Mouse (Mus musculus) lung, embryonic 16.5 days (tissue): Measurements from ENCODE around the gene Cd101. TPM values are rescaled to one million over a fixed set of nuclear protein-coding genes. Genes with fewer than 3 reads are reported as not detected.

ENCODE experiments used
- ATAC-seq: fragments of 200-750 bp; cut with Nextera tagmentation; 2 replicates; pipeline ENCODE4 v1.8.0; 2017; ENCODE audit warnings: low read depth, mild to moderate bottlenecking, moderate library complexity
- H3K27ac ChIP-seq: fragments of 300-500 bp; sonication (generic); 2 replicates; pipeline ENCODE4 v1.5.1; 2014; ENCODE audit warnings: mild to moderate bottlenecking, control low read depth, low read length
- H3K27me3 ChIP-seq: fragments of 300-500 bp; sonication (generic); 2 replicates; pipeline ENCODE4 v1.6.1; 2014; ENCODE audit warnings: low read depth, low read length, mixed read lengths; ENCODE audit not compliant: control insufficient read depth, insufficient read depth
- H3K36me3 ChIP-seq: fragments of 300-500 bp; sonication (generic); 2 replicates; pipeline ENCODE4 v1.6.1; 2014; ENCODE audit warnings: low read length; ENCODE audit not compliant: control insufficient read depth, insufficient read depth
- H3K4me1 ChIP-seq: fragments of 300-500 bp; sonication (generic); replicated peaks from 2 replicates; pipeline ENCODE4 v1.6.1; 2014; ENCODE audit warnings: low read length, mixed read lengths; ENCODE audit not compliant: control insufficient read depth, insufficient read depth
- H3K4me2 ChIP-seq: fragments of 300-500 bp; sonication (generic); 2 replicates; pipeline ENCODE4 v1.6.1; 2014; ENCODE audit warnings: low read depth, low read length, control low read depth
- H3K4me3 ChIP-seq: fragments of 300-500 bp; sonication (generic); 2 replicates; pipeline ENCODE4 v1.5.1; 2014; ENCODE audit warnings: mild to moderate bottlenecking, low read length, control low read depth
- H3K9ac ChIP-seq: fragments of 300-500 bp; sonication (generic); 2 replicates; pipeline ENCODE4 v1.6.1; 2014; ENCODE audit warnings: low read length, control low read depth
- H3K9me3 ChIP-seq: fragments of 300-500 bp; sonication (generic); 2 replicates; pipeline ENCODE4 v1.6.1; 2016; ENCODE audit warnings: low read length; ENCODE audit not compliant: control insufficient read depth
- WGBS: fragments of 180-500 bp; shearing (Covaris S2); extraction: QIAGEN DNeasy Blood & Tissue Kit; methylation state at CpG from one replicate; pipeline ENCODE4 v1.1.7; 2014; 5-methylcytosine and 5-hydroxymethylcytosine counted together
- polyA plus RNA-seq: library from polyadenylated mRNA; unstranded; fragments of >200 nt; fragmentation: Nextera tagmentation; extraction: Ambion mirVana; gene quantifications from 2 replicates; pipeline ENCODE4 v1.2.1, GENCODE M21; 2015

The Cd101 gene
- polyA plus RNA-seq = 0.28 and 0.39 TPM in 2 replicates

DNA sequence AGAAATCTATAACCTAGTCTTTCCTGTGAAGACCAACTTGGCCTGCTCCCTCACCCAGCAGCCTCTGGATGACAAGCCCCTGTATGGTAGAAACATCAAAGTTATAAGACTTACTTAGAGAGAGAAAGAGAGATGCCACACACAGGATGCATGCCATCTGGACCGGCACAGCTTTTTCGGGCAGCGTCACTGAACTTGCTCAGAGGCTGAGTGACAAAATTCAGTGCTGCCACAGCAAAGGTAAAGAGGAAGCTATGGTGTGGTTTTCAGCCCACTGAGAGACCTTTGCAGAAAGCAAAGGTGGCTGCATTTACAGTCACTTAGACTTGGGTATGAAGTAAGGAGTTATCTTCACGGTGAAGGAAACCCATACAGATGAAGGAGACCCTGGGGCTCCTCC lies at the start of gene Cd101:
Gene Cd101, minus strand, starts transcription at position 218 of the 400 bp plus-strand sequence.
- no peak within 1 kb of the TSS for H3K4me2 ChIP-seq
- H3K4me1 ChIP-seq = peaks cover 9% of the 10 kb centered on the region
- H3K4me3 ChIP-seq = no peak within 1 kb of the TSS
- WGBS = 79% methylated on average over 4 of the region's 4 CpGs
- H3K27ac ChIP-seq = no peak within 1 kb of the TSS
- no peaks in the 10 kb centered on the region for H3K27me3 ChIP-seq
- H3K9ac ChIP-seq = no peak within 1 kb of the TSS
- no peaks in the 10 kb centered on the region for H3K9me3 ChIP-seq
- H3K36me3 ChIP-seq = no peaks in the 10 kb centered on the region
- no peak for ATAC-seq

DNA sequence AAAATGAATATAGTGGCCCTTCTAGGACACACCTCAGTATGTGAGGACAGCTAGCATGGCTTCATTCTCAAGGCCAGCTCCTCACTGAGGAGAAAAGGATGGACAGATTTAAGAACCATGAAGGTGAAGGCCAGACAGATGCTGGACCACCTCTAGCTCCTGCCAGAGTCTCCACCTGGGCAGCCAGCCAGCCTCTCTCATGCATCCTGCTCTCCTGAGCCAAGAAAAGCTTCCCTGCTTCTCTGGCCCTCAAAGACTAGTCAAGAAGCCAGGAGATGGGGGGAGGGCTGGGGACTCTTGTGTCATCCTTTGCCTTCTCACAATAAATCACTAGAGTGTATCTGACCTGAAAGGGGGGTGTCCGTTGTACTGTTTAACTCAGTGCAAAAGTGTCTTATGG lies 49.0 kb upstream of the Cd101 start:
- WGBS = 56% methylated on average over 1 of the region's 1 CpGs

GRCm38 (mm10) chr3:101077710-101078100 lies 48.3 kb upstream of the Cd101 start:
- WGBS = 75% methylated on average over 6 of the region's 6 CpGs
- Histone ChIP-seq H3K36me3 (peaks cover 4% of the 10 kb centered on the region), H3K27me3 (no peaks in the 10 kb centered on the region), H3K27ac (no peak overlapping the region), H3K4me1 (peaks cover 25% of the 10 kb centered on the region), H3K4me2 (no peak overlapping the region), H3K9ac (no peak overlapping the region), H3K9me3 (no peaks in the 10 kb centered on the region), H3K4me3 (no peak overlapping the region)
- no peak for ATAC-seq

More for the DNA sequence above, 49.0 kb upstream of the Cd101 start:
- peaks cover 20% of the 10 kb centered on the region for H3K4me1 ChIP-seq
- no peak overlapping the region for H3K4me3 ChIP-seq
- H3K27ac ChIP-seq = no peak overlapping the region
- no peak overlapping the region for H3K4me2 ChIP-seq
- no peaks in the 10 kb centered on the region for H3K27me3 ChIP-seq
- H3K36me3 ChIP-seq = peaks cover 4% of the 10 kb centered on the region
- no peaks in the 10 kb centered on the region for H3K9me3 ChIP-seq
- peak; percentile 53; the same call in 1 of the 2 replicates for ATAC-seq
- H3K9ac ChIP-seq = no peak overlapping the region

GRCm38 (mm10) chr3:101076966-101077709 lies 47.8 kb upstream of the Cd101 start:
- H3K4me3 ChIP-seq = no peak overlapping the region
- H3K9ac ChIP-seq = no peak overlapping the region
- peaks cover 4% of the 10 kb centered on the region for H3K36me3 ChIP-seq
- no peaks in the 10 kb centered on the region for H3K9me3 ChIP-seq
- H3K27ac ChIP-seq = no peak overlapping the region
- 92% methylated on average over 25 of the region's 25 CpGs for WGBS
- peaks cover 29% of the 10 kb centered on the region for H3K4me1 ChIP-seq
- ATAC-seq = no peak
- no peaks in the 10 kb centered on the region for H3K27me3 ChIP-seq
- no peak overlapping the region for H3K4me2 ChIP-seq

- H3K4me3 ChIP-seq = no peak overlapping the region
- H3K36me3 ChIP-seq = peaks cover 4% of the 10 kb centered on the region
- peaks cover 39% of the 10 kb centered on the region for H3K4me1 ChIP-seq
- H3K9me3 ChIP-seq = no peaks in the 10 kb centered on the region
- no peak overlapping the region for H3K9ac ChIP-seq
- 39% methylated on average over 3 of the region's 3 CpGs for WGBS
- no peaks in the 10 kb centered on the region for H3K27me3 ChIP-seq
- no peak for ATAC-seq
- no peak overlapping the region for H3K4me2 ChIP-seq
- no peak overlapping the region for H3K27ac ChIP-seq
Measured at GRCm38 (mm10) chr3:101075866-101076265, 46.5 kb upstream of the Cd101 start.

DNA sequence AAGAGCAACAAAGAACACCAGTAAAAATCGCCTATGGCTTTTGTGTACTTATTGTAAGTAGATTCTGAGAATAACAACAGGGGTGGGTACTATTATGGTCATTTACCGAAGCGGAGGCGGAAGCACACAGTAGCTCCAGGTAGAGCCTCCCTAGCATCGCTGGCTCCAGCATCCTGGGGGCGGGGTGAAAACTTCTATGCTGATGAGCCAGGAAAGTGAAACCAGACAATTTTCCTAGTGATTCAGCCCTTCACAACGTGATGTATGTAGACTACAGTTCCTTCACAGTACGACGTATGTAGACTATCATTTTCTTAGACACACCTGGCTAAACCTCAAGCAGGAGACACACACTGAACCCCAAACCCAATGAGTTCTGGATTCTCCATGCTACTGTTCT lies 44.0 kb upstream of the Cd101 start:
- Histone ChIP-seq H3K9me3 (no peaks in the 10 kb centered on the region), H3K27me3 (no peaks in the 10 kb centered on the region), H3K9ac (no peak overlapping the region), H3K4me1 (peaks cover 50% of the 10 kb centered on the region), H3K4me3 (no peak overlapping the region), H3K4me2 (no peak overlapping the region), H3K36me3 (peaks cover 4% of the 10 kb centered on the region), H3K27ac (no peak overlapping the region)
- ATAC-seq = no peak
- 83% methylated on average over 9 of the region's 9 CpGs for WGBS

DNA sequence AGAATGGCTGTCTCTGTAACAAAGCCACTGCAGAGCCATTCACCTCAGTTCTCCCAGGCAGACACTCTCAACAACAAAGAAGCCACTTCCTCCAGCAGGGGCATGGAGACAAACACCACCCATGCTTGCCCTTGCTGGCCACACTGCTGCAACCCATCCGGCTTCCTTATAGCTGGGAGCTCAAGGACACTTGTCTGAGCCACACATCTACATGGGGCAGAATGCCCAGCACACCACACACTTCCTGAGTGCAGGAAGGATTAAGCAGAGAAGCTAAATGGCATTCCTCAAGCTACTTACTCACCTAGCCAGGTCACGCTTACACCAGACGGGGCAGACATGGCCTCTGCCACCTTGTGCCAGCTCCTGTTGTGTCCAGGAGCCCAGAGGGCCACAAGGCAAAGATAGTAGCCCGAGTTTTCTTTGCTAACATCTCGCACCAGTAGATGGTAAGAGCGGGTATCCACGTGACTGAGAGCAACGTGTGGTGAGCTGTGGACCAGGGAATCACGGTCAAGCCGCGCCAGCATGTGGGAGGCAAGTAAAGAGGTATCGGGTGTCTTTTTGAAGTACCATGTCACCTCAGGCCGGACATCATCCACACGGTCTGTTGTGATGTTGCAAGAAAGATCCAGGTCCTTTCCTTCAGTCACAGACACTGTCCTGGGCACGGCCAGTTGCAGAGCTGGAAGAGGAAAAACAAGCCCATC lies 43.3 kb upstream of the Cd101 start:
- H3K4me1 ChIP-seq = peaks cover 43% of the 10 kb centered on the region
- no peak overlapping the region for H3K9ac ChIP-seq
- 77% methylated on average over 15 of the region's 15 CpGs for WGBS

GRCm38 (mm10) chr3:101071576-101071975 lies 42.2 kb upstream of the Cd101 start:
- no peak for ATAC-seq
- H3K4me2 ChIP-seq = no peak overlapping the region
- H3K9me3 ChIP-seq = no peaks in the 10 kb centered on the region
- H3K9ac ChIP-seq = no peak overlapping the region
- no peaks in the 10 kb centered on the region for H3K27me3 ChIP-seq
- H3K36me3 ChIP-seq = peaks cover 2% of the 10 kb centered on the region; the same call in 1 of the 2 replicates
- H3K4me3 ChIP-seq = no peak overlapping the region
- H3K27ac ChIP-seq = no peak overlapping the region
- peaks cover 42% of the 10 kb centered on the region for H3K4me1 ChIP-seq

More for the DNA sequence above, 43.3 kb upstream of the Cd101 start:
- H3K36me3 ChIP-seq = peaks cover 4% of the 10 kb centered on the region
- peak overlapping the region; percentile 23 for H3K27ac ChIP-seq
- H3K27me3 ChIP-seq = no peaks in the 10 kb centered on the region
- no peak overlapping the region for H3K4me2 ChIP-seq
- peak; percentile 48 for ATAC-seq
- H3K9me3 ChIP-seq = no peaks in the 10 kb centered on the region
- no peak overlapping the region for H3K4me3 ChIP-seq

DNA sequence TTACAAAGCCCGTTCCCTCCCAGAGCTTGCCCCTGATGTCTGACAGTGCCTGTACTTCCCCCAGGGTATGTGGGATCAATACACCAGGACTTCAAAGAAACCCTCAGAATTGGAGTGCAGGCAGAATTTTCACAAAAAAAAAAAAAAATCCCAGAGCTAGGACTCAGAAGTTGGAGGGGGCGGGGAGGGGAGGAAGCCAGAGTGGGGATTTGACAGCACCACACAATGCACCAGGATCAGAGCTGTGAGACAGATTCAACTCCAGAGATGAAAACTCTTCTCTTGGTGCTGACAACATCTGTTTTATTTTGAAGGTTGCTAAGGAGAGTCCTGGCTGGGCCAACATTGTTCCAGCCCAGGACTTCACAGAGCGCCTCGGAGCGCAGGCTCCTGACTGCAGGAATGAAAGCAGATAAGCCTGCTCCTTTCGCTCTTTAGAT lies 41.5 kb upstream of the Cd101 start:
- H3K4me2 ChIP-seq = no peak overlapping the region
- H3K27me3 ChIP-seq = no peaks in the 10 kb centered on the region
- no peaks in the 10 kb centered on the region for H3K36me3 ChIP-seq
- no peak overlapping the region for H3K9ac ChIP-seq
- ATAC-seq = peak; percentile 42
- H3K9me3 ChIP-seq = no peaks in the 10 kb centered on the region
- H3K27ac ChIP-seq = peak overlapping the region; percentile 61
- no peak overlapping the region for H3K4me3 ChIP-seq
- WGBS = 54% methylated on average over 6 of the region's 6 CpGs
- H3K4me1 ChIP-seq = peaks cover 39% of the 10 kb centered on the region
